Mouse (Mus musculus): ENCODE measurements around the gene Lrrc7. TPM values are rescaled to one million over a fixed set of nuclear protein-coding genes. Genes with fewer than 3 reads are reported as not detected.
"Not testable (repeated sequence)": the region's sequence is repeated elsewhere in the genome, so short reads cannot be mapped to it uniquely, and the experiment has no call there.

The Lrrc7 gene
- polyA plus RNA-seq, 1 experiment from 2014 or later = 0.08 TPM

- WGBS = 86% methylated on average over 1 of the region's 1 CpGs
- no peak overlapping the region for H3K27ac ChIP-seq (ENCODE audit: poor library complexity, severe bottlenecking)
- H3K27me3 ChIP-seq (replicated peaks) = no peaks in the 10 kb centered on the region
- no peaks in the 10 kb centered on the region for H3K9me3 ChIP-seq (replicated peaks)
- no peaks in the 10 kb centered on the region for H3K36me3 ChIP-seq
- H3K9ac ChIP-seq = no peak overlapping the region
- H3K4me1 ChIP-seq (replicated peaks) = no peaks in the 10 kb centered on the region
- H3K4me3 ChIP-seq = no peak overlapping the region
- no peak overlapping the region for H3K4me2 ChIP-seq
- ATAC-seq (ENCODE audit: insufficient number of reproducible peaks, low FRiP score) = no peak
Observed at GRCm38 (mm10) chr3:158105260-158105659, 456.8 kb downstream of the Lrrc7 start.

GRCm38 (mm10) chr3:158103467-158103866 lies 458.6 kb downstream of the Lrrc7 start:
- Histone ChIP-seq H3K4me3 (no peak overlapping the region), H3K27me3 (replicated peaks) (no peaks in the 10 kb centered on the region), H3K9me3 (replicated peaks) (no peaks in the 10 kb centered on the region), H3K27ac (ENCODE audit: poor library complexity, severe bottlenecking) (no peak overlapping the region), H3K9ac (no peak overlapping the region), H3K4me1 (replicated peaks) (no peaks in the 10 kb centered on the region), H3K4me2 (no peak overlapping the region), H3K36me3 (no peaks in the 10 kb centered on the region)
- 72% methylated on average over 2 of the region's 2 CpGs for WGBS
- ATAC-seq (ENCODE audit: insufficient number of reproducible peaks, low FRiP score) = no peak

DNA sequence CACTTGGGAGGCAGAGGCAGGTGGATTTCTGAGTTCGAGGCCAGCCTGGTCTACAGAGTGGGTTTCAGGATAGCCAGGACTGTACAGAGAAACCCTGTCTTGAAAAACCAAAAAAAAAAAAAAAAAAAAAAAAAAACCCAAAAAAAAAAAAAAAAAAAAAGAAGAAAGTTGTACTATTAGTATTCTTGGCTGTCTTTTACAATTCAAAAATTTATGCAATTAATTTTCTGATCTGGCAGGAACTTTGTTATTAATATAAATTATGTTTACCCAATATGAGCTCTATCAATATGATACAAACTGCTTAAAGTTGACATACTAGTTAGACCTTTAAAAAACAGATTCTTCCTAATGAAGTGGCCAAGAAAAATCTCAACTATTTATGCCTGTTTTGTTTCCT lies 459.5 kb downstream of the Lrrc7 start:
- H3K9me3 ChIP-seq (replicated peaks); H3K27me3 ChIP-seq (replicated peaks); H3K4me1 ChIP-seq (replicated peaks); ATAC-seq (ENCODE audit: insufficient number of reproducible peaks, low FRiP score); H3K4me3 ChIP-seq; H3K9ac ChIP-seq; H3K36me3 ChIP-seq; H3K27ac ChIP-seq (ENCODE audit: poor library complexity, severe bottlenecking); H3K4me2 ChIP-seq: not testable (repeated sequence)
- 42% methylated on average over 1 of the region's 1 CpGs for WGBS

- H3K4me1 ChIP-seq (replicated peaks); H3K27ac ChIP-seq (ENCODE audit: poor library complexity, severe bottlenecking); H3K27me3 ChIP-seq (replicated peaks); ATAC-seq (ENCODE audit: insufficient number of reproducible peaks, low FRiP score); H3K9me3 ChIP-seq (replicated peaks); H3K4me2 ChIP-seq; H3K9ac ChIP-seq; H3K36me3 ChIP-seq; H3K4me3 ChIP-seq: not testable (repeated sequence)
- 74% methylated on average over 9 of the region's 10 CpGs for WGBS
Observed at GRCm38 (mm10) chr3:158102043-158102442, 460.0 kb downstream of the Lrrc7 start.

- Histone ChIP-seq H3K36me3 (no peaks in the 10 kb centered on the region), H3K27me3 (replicated peaks) (no peaks in the 10 kb centered on the region), H3K9me3 (replicated peaks) (no peaks in the 10 kb centered on the region), H3K4me1 (replicated peaks) (no peaks in the 10 kb centered on the region), H3K27ac (ENCODE audit: poor library complexity, severe bottlenecking) (no peak overlapping the region), H3K4me3 (no peak overlapping the region), H3K9ac (no peak overlapping the region), H3K4me2 (no peak overlapping the region)
- 62% methylated on average over 4 of the region's 4 CpGs for WGBS
- ATAC-seq (ENCODE audit: insufficient number of reproducible peaks, low FRiP score) = no peak
Observed at GRCm38 (mm10) chr3:158093919-158094318, 468.1 kb downstream of the Lrrc7 start.

- no peaks in the 10 kb centered on the region for H3K27me3 ChIP-seq (replicated peaks)
- WGBS = 78% methylated on average over 3 of the region's 3 CpGs
- H3K9me3 ChIP-seq (replicated peaks) = no peaks in the 10 kb centered on the region
- no peak for ATAC-seq (ENCODE audit: insufficient number of reproducible peaks, low FRiP score)
- no peak overlapping the region for H3K4me3 ChIP-seq
- H3K4me2 ChIP-seq = no peak overlapping the region
- no peaks in the 10 kb centered on the region for H3K4me1 ChIP-seq (replicated peaks)
- no peak overlapping the region for H3K27ac ChIP-seq (ENCODE audit: poor library complexity, severe bottlenecking)
- H3K9ac ChIP-seq = no peak overlapping the region
- H3K36me3 ChIP-seq = no peaks in the 10 kb centered on the region
Observed at GRCm38 (mm10) chr3:158091601-158092000, 470.4 kb downstream of the Lrrc7 start.

DNA sequence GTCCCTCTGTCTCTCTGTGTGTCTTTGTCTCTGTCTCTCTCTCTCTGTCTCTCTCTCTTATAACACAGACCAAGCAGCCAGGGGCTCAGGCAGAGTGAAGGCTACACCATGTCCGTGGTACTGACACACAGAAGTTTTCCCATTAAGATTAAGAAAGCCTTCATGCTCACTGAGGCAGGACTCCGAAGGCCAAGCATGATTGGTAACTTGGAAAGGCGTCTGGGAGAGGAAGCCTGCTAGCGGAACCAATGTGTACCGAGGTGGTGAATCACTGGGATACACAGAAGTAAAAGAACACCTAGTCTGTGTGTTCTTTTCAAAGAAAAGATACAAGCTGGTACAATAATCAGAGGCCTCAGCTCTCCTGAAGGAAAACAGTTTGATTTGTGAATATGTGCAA lies 484.2 kb downstream of the Lrrc7 start:
- 70% methylated on average over 5 of the region's 5 CpGs for whole genome bisulfite sequencing
- Histone ChIP-seq H3K4me1 (replicated peaks) (no peaks in the 10 kb centered on the region), H3K9ac (no peak overlapping the region), H3K36me3 (no peaks in the 10 kb centered on the region), H3K27ac (ENCODE audit: poor library complexity, severe bottlenecking) (no peak overlapping the region), H3K4me2 (no peak overlapping the region), H3K4me3 (no peak overlapping the region), H3K27me3 (replicated peaks) (no peaks in the 10 kb centered on the region), H3K9me3 (replicated peaks) (no peaks in the 10 kb centered on the region)
- no peak for ATAC-seq (ENCODE audit: insufficient number of reproducible peaks, low FRiP score)

- no peak for ATAC-seq (ENCODE audit: insufficient number of reproducible peaks, low FRiP score)
- H3K27ac ChIP-seq (ENCODE audit: poor library complexity, severe bottlenecking) = no peak overlapping the region
- H3K9ac ChIP-seq = no peak overlapping the region
- H3K4me2 ChIP-seq = no peak overlapping the region
- WGBS = 47% methylated on average over 1 of the region's 1 CpGs
- H3K4me3 ChIP-seq = no peak overlapping the region
- H3K4me1 ChIP-seq (replicated peaks) = no peaks in the 10 kb centered on the region
- H3K36me3 ChIP-seq = no peaks in the 10 kb centered on the region
- H3K27me3 ChIP-seq (replicated peaks) = no peaks in the 10 kb centered on the region
- H3K9me3 ChIP-seq (replicated peaks) = no peaks in the 10 kb centered on the region
Observed at GRCm38 (mm10) chr3:158077380-158077772, 484.6 kb downstream of the Lrrc7 start.

- Histone ChIP-seq H3K4me1 (replicated peaks) (no peaks in the 10 kb centered on the region), H3K27me3 (replicated peaks) (no peaks in the 10 kb centered on the region), H3K9me3 (replicated peaks) (no peaks in the 10 kb centered on the region), H3K36me3 (no peaks in the 10 kb centered on the region), H3K9ac (no peak overlapping the region), H3K4me2 (no peak overlapping the region), H3K4me3 (no peak overlapping the region), H3K27ac (ENCODE audit: poor library complexity, severe bottlenecking) (no peak overlapping the region)
- WGBS = 39% methylated on average over 4 of the region's 4 CpGs
- ATAC-seq (ENCODE audit: insufficient number of reproducible peaks, low FRiP score) = no peak
Observed at GRCm38 (mm10) chr3:158076685-158077379, 485.2 kb downstream of the Lrrc7 start.

DNA sequence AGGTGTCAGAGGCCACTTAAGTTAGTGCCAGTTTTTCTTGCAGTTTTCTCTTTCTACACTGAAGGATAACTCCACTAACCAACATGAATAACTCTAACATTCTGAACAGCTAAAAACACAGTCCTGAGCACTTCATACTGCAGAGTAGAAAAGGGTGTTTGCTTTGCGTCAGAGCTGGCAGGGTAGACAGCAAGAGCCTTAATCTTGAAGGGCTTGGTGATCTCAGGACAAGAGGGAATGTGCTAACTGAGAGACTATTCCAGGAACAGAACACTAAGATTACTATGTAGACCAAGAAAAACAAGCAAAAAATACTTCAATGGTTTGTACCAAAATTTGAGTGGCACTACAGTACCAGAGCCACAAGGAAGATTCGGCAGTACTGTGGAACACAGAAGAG lies 487.0 kb downstream of the Lrrc7 start:
- Histone ChIP-seq H3K9ac (no peak overlapping the region), H3K4me2 (no peak overlapping the region), H3K4me3 (no peak overlapping the region), H3K27ac (ENCODE audit: poor library complexity, severe bottlenecking) (no peak overlapping the region), H3K27me3 (replicated peaks) (no peaks in the 10 kb centered on the region), H3K36me3 (no peaks in the 10 kb centered on the region; the same call in 1 of the 2 replicates), H3K9me3 (replicated peaks) (no peaks in the 10 kb centered on the region), H3K4me1 (replicated peaks) (no peaks in the 10 kb centered on the region)
- WGBS = 55% methylated on average over 2 of the region's 2 CpGs
- ATAC-seq (ENCODE audit: insufficient number of reproducible peaks, low FRiP score) = no peak

DNA sequence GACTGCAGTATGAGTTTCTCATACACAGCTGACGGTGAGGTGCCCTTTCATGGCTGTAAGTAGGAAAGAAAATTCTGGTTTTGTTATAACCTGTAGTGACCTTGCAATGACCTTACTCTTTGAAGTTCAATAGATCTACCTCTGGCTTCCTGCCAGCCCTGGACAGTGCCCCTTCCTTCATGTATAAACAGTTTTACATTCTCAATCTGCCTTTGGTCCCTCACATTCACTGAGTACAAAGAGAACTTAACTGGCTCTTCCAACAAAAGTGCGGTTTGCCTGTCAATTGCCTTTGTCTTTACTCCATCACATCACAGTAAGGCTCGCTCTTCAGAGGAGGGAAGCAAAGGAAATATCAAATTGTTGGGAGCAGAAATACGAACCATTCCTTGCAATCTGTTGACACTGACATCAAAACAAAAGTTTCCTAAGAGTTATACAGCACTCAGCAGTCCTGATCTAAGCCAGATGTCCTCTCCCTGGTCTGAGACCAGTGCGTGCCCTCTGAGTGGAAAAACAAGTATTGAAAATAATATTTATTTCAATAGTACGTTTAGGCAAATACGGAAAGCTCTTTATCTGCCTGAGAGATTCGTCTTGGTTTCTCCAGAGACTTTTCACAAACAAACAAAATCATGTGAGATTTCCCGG lies 493.3 kb downstream of the Lrrc7 start:
- WGBS = 63% methylated on average over 9 of the region's 9 CpGs
- H3K27me3 ChIP-seq (replicated peaks) = no peaks in the 10 kb centered on the region

GRCm38 (mm10) chr3:158067916-158068315 lies 494.1 kb downstream of the Lrrc7 start:
- no peak for ATAC-seq (ENCODE audit: insufficient number of reproducible peaks, low FRiP score)
- 82% methylated on average over 7 of the region's 7 CpGs for WGBS

More for the DNA sequence above, 493.3 kb downstream of the Lrrc7 start:
- no peak overlapping the region for H3K27ac ChIP-seq (ENCODE audit: poor library complexity, severe bottlenecking)
- ATAC-seq (ENCODE audit: insufficient number of reproducible peaks, low FRiP score) = no peak
- no peak overlapping the region for H3K9ac ChIP-seq
- no peaks in the 10 kb centered on the region for H3K9me3 ChIP-seq (replicated peaks)
- no peak overlapping the region for H3K4me3 ChIP-seq
- H3K4me2 ChIP-seq = no peak overlapping the region
- peaks cover 7% of the 10 kb centered on the region for H3K36me3 ChIP-seq
- peaks cover 8% of the 10 kb centered on the region for H3K4me1 ChIP-seq (replicated peaks)

More at GRCm38 (mm10) chr3:158067916-158068315, 494.1 kb downstream of the Lrrc7 start:
- H3K4me2 ChIP-seq = no peak overlapping the region
- H3K9me3 ChIP-seq (replicated peaks) = no peaks in the 10 kb centered on the region
- H3K27ac ChIP-seq (ENCODE audit: poor library complexity, severe bottlenecking) = no peak overlapping the region
- peaks cover 9% of the 10 kb centered on the region for H3K36me3 ChIP-seq
- no peaks in the 10 kb centered on the region for H3K27me3 ChIP-seq (replicated peaks)
- peaks cover 8% of the 10 kb centered on the region for H3K4me1 ChIP-seq (replicated peaks)
- H3K4me3 ChIP-seq = no peak overlapping the region
- no peak overlapping the region for H3K9ac ChIP-seq

All from heart, embryonic 12.5 days (tissue).